Comparison of ENCODE assay signal across 19 mouse cellular contexts in genomic region chr14:121309909-121310308, GRCm38 (mm10).
DNase-seq lines count a peak whose midpoint lies in the region; ATAC-seq and TF ChIP-seq lines count a peak whose summit lies in the region.
"Had no signal": no experiment of that assay in that cellular context is flagged by ENCODE, and none has a peak within 500 bp of the region (broad histone marks: within the 10 kb centered on the region; RNA-seq: fewer than 3 reads in every experiment).

No protein-coding gene starts in this region.

- H3K27me3 ChIP-seq in kidney, adult 2 months (replicated peaks; ENCODE audit: control insufficient read depth, insufficient read depth, low read length) = no peaks in the 10 kb centered on the region
- H3K27me3 ChIP-seq in CH12.LX (replicated peaks) = no peaks in the 10 kb centered on the region
- no peaks in the 10 kb centered on the region for H3K27me3 ChIP-seq in liver, postnatal 0 days (ENCODE audit: insufficient read depth, low read length)
- H3K27me3 ChIP-seq: limb, embryonic 12.5 days; lung, embryonic 15.5 days had no signal

- 52% methylated on average over 3 of the region's 3 CpGs for WGBS in kidney, adult 2 months
- WGBS in liver, postnatal 0 days (ENCODE audit: insufficient replicate concordance) = 61% methylated on average over 3 of the region's 3 CpGs

- H3K9me3 ChIP-seq in CH12.LX (replicated peaks; ENCODE audit: low read length) = no peaks in the 10 kb centered on the region
- H3K9me3 ChIP-seq in liver, postnatal 0 days (ENCODE audit: low read length) = no peaks in the 10 kb centered on the region
- H3K9me3 ChIP-seq: limb, embryonic 12.5 days; lung, embryonic 15.5 days had no signal

- TF ChIP-seq EP300 in CH12.LX (IDR thresholded peaks at IDR 0.05; ENCODE audit: low read length) = no peak
- TF ChIP-seq EP300 in liver, postnatal 0 days (IDR thresholded peaks at IDR 0.05; ENCODE audit: low read depth) = no peak

- no peak overlapping the region for H3K27ac ChIP-seq in kidney, adult 2 months (ENCODE audit: insufficient read depth, low read depth, low read length)
- peak overlapping the region; percentile 80; the same call in 1 of the 2 replicates for H3K27ac ChIP-seq in CH12.LX (ENCODE audit: insufficient read depth, low read depth)
- peak overlapping the region; percentile 39; the same call in 1 of the 2 replicates for H3K27ac ChIP-seq in liver, postnatal 0 days (ENCODE audit: low read depth)
- H3K27ac ChIP-seq: hindbrain, postnatal 0 days; left cerebral cortex, adult 2 months; limb, embryonic 12.5 days; lung, embryonic 15.5 days had no signal

- no peak overlapping the region for H3K4me3 ChIP-seq in kidney, adult 2 months (ENCODE audit: insufficient read depth, low read depth, low read length)
- no peak overlapping the region for H3K4me3 ChIP-seq in CH12.LX (replicated peaks in 1 of 3; ENCODE audit: low read depth in 2 of 3, low read length in 2 of 3, poor library complexity in 1 of 3)
- H3K4me3 ChIP-seq in liver, postnatal 0 days (ENCODE audit: low read depth, low read length) = no peak overlapping the region
- H3K4me3 ChIP-seq: erythroblast, embryonic 14.5 days; left cerebral cortex, adult 2 months; limb, embryonic 12.5 days; lung, embryonic 15.5 days had no signal

- peak; percentile 34 for DNase-seq in kidney, adult 2 months
- DNase-seq in kidney, postnatal 10 days = no peak
- DNase-seq in CH12.LX (ENCODE audit: extremely low read depth) (no peak), ES-CJ7 (ENCODE audit: low read depth, low spot score) (peak; percentile 46)
- no peak for DNase-seq in liver, postnatal 0 days
- no peak for DNase-seq in urinary bladder, postnatal 14 days (ENCODE audit: low spot score)
- DNase-seq in B cell, adult 2 months = no peak
- DNase-seq: cerebellum, postnatal 10 days; embryo, embryonic 11 days; heart, postnatal 4 days; midbrain, embryonic 14.5 days; spleen, adult 18-20 months had no signal

- peaks cover 66% of the 10 kb centered on the region for H3K79me2 ChIP-seq in CH12.LX (replicated peaks; ENCODE audit: control insufficient read depth, extremely low read depth, insufficient read depth, poor library complexity, severe bottlenecking)

- ATAC-seq in liver, postnatal 0 days = peak; percentile 27; the same call in 1 of the 2 replicates
- ATAC-seq: CD4-positive, CD25-positive, alpha-beta regulatory T cell, adult 4 months; forebrain, embryonic 16.5 days; hindbrain, postnatal 0 days had no signal

- no peak overlapping the region for H3K9ac ChIP-seq in CH12.LX (ENCODE audit: insufficient read depth, low read depth)
- no peak overlapping the region for H3K9ac ChIP-seq in liver, postnatal 0 days (replicated peaks)
- H3K9ac ChIP-seq: limb, embryonic 12.5 days; lung, embryonic 15.5 days had no signal

- H3K36me3 ChIP-seq in kidney, adult 2 months (ENCODE audit: control insufficient read depth, insufficient read depth, low read length) = no peaks in the 10 kb centered on the region
- H3K36me3 ChIP-seq in CH12.LX (replicated peaks in 1 of 2; ENCODE audit: control insufficient read depth in 1 of 2, insufficient read depth in 1 of 2, low read length in 1 of 2) = peaks cover 13 to 64% of the 10 kb centered on the region in 2 experiments
- peaks cover 15% of the 10 kb centered on the region; the same call in 1 of the 2 replicates for H3K36me3 ChIP-seq in liver, postnatal 0 days (replicated peaks; ENCODE audit: insufficient read depth, low read length)
- H3K36me3 ChIP-seq: lung, embryonic 15.5 days had no signal

- in situ Hi-C loops in CH12.LX (cut with MboI; ENCODE audit: low pct_ligation_motif_present, low pct_unique_long_range_greater_than_20kb, low sequenced_read_pairs) = no loop called here

- dilution Hi-C loops in CH12.LX (cut with MboI; ENCODE audit: extremely low pct_ligation_motif_present, extremely low pct_unique_long_range_greater_than_20kb, low sequenced_read_pairs) = no loop called here

- H3K4me1 ChIP-seq in kidney, adult 2 months (ENCODE audit: control insufficient read depth, insufficient read depth, low read length) = peaks cover 9% of the 10 kb centered on the region; the same call in 1 of the 2 replicates
- peaks cover 45 to 88% of the 10 kb centered on the region in 2 experiments for H3K4me1 ChIP-seq in CH12.LX (ENCODE audit: control insufficient read depth in 1 of 2, insufficient read depth in 2 of 2)
- peaks cover 19% of the 10 kb centered on the region for H3K4me1 ChIP-seq in liver, postnatal 0 days (ENCODE audit: insufficient read depth)

- no peak overlapping the region for H3K4me2 ChIP-seq in CH12.LX (ENCODE audit: insufficient read depth, low read depth, poor library complexity, severe bottlenecking)
- H3K4me2 ChIP-seq in liver, postnatal 0 days (ENCODE audit: low read depth, low read length) = peak overlapping the region; percentile 18; the same call in 1 of the 2 replicates
- H3K4me2 ChIP-seq: limb, embryonic 12.5 days; lung, embryonic 15.5 days had no signal

- TF ChIP-seq RAD21 in CH12.LX (IDR thresholded peaks at IDR 0.05; ENCODE audit: low read depth, low read length) = no peak

- no peak for TF ChIP-seq POLR2A in kidney, adult 2 months (IDR thresholded peaks at IDR 0.05; ENCODE audit: low read depth, low read length)
- no peak for TF ChIP-seq POLR2A in CH12.LX (IDR thresholded peaks at IDR 0.05; ENCODE audit: low read depth, low read length)

- no peak for TF ChIP-seq CTCF in kidney, adult 2 months (conservative IDR thresholded peaks at IDR 0.05; ENCODE audit: insufficient read depth, insufficient read length, low read depth, low read length)
- TF ChIP-seq CTCF in CH12.LX (conservative IDR thresholded peaks at IDR 0.05 in 1 of 2, IDR thresholded peaks at IDR 0.05 in 1 of 2; ENCODE audit: low read depth in 2 of 2, low read length in 2 of 2) = no peak
- TF ChIP-seq CTCF in liver, postnatal 0 days (IDR thresholded peaks at IDR 0.05; ENCODE audit: low read depth) = no peak

TF ChIP-seq in CH12.LX, 34 proteins besides CTCF, POLR2A, EP300 and RAD21:
- TF ChIP-seq ELF1 (IDR thresholded peaks at IDR 0.05; ENCODE audit: low read depth, low read length) (no peak), CHD2 (IDR thresholded peaks at IDR 0.05; ENCODE audit: low read length) (no peak), JUN (IDR thresholded peaks at IDR 0.05; ENCODE audit: insufficient read depth, low read depth, low read length) (no peak), GABPA (IDR thresholded peaks at IDR 0.05; ENCODE audit: insufficient replicate concordance, low read depth, low read length) (no peak), MEF2A (IDR thresholded peaks at IDR 0.05; ENCODE audit: borderline replicate concordance, low read depth, low read length) (no peak), RCOR1 (conservative IDR thresholded peaks at IDR 0.05; ENCODE audit: low read depth, low read length) (no peak), SMC3 (IDR thresholded peaks at IDR 0.05; ENCODE audit: low read depth, low read length) (no peak), IRF4 (IDR thresholded peaks at IDR 0.05; ENCODE audit: low read depth, low read length) (no peak), ZNF384 (IDR thresholded peaks at IDR 0.05; ENCODE audit: low read depth, low read length) (no peak), CHD1 (IDR thresholded peaks at IDR 0.05; ENCODE audit: low read depth, low read length) (no peak), MXI1 (IDR thresholded peaks at IDR 0.05; ENCODE audit: low read depth, low read length) (no peak), ETS1 (conservative IDR thresholded peaks at IDR 0.05; ENCODE audit: low read depth, low read length) (no peak), SIN3A (IDR thresholded peaks at IDR 0.05; ENCODE audit: low read length) (no peak), NRF1 (IDR thresholded peaks at IDR 0.05; ENCODE audit: low read depth, low read length) (no peak), MAZ (IDR thresholded peaks at IDR 0.05; ENCODE audit: low read depth, low read length) (no peak), JUND (conservative IDR thresholded peaks at IDR 0.05; ENCODE audit: low read depth, low read length) (no peak), POLR2AphosphoS2 (IDR thresholded peaks at IDR 0.05; ENCODE audit: low read depth, low read length) (no peak), MYC (IDR thresholded peaks at IDR 0.05; ENCODE audit: low read depth, low read length) (no peak), TCF12 (IDR thresholded peaks at IDR 0.05; ENCODE audit: low read depth, low read length) (no peak), MAX (IDR thresholded peaks at IDR 0.05; ENCODE audit: low read length) (no peak)

Comparison
In these comparisons a context has a peak if more than half of its experiments do, and no peak if none do; other contexts are left out.
1. DNase-seq: peak in kidney, adult 2 months (single experiment) and ES-CJ7 (single experiment); none in kidney, postnatal 10 days (single experiment), CH12.LX (single experiment), liver, postnatal 0 days (single experiment), urinary bladder, postnatal 14 days (single experiment) and B cell, adult 2 months (0 of 2).